Mouse (Mus musculus) activated CD4-positive, CD25-positive, alpha-beta regulatory T cell, adult 9 weeks (primary cell): ENCODE results near the gene Aif1l. TPM values are rescaled to one million over a fixed set of nuclear protein-coding genes. Genes with fewer than 3 reads are reported as not detected.

Experiments
- polyA plus RNA-seq: library from polyadenylated mRNA; unstranded; fragments of 100-300 nt; shearing (Covaris generic); gene quantifications from one replicate; pipeline ENCODE4 v1.2.1, GENCODE M21; 2017

Aif1l gene
- polyA plus RNA-seq = not detected

GRCm38 (mm10) chr2:31950058-31950871 lies at the start of gene Aif1l:
Aif1l (plus strand) TSS chr2:31950139.

GRCm38 (mm10) chr2:31974141-31974808 lies 24.3 kb downstream of the Aif1l start, which contains the start of gene Nup214:
Nup214 (plus strand) TSS chr2:31974436.

Other genes starting within 250 kb of the Aif1l start
- gene Qrfp, start 139.6 kb upstream of the Aif1l start, polyA plus RNA-seq = 0.37 TPM
- gene Fibcd1, start 104.1 kb upstream of the Aif1l start, polyA plus RNA-seq = 0.34 TPM
- 0.07 TPM for gene Lamc3, start 62.8 kb upstream of the Aif1l start, polyA plus RNA-seq
- 116 TPM for gene Nup214, start 24.3 kb downstream of the Aif1l start, polyA plus RNA-seq
- 30.1 TPM for gene Fam78a, start 134.7 kb downstream of the Aif1l start, polyA plus RNA-seq
- gene Plpp7, start 145.4 kb downstream of the Aif1l start, polyA plus RNA-seq = not detected
- gene Prrc2b, start 200.9 kb downstream of the Aif1l start, polyA plus RNA-seq = 17.2 TPM